Mouse (Mus musculus): ENCODE measurements at regions not wholly inside any gene's neighbourhood (a gene's known extent, or its start where the extent isn't known, plus 50 kb on each side); places are given as distances from the start of the nearest gene placed in this dataset.

DNA sequence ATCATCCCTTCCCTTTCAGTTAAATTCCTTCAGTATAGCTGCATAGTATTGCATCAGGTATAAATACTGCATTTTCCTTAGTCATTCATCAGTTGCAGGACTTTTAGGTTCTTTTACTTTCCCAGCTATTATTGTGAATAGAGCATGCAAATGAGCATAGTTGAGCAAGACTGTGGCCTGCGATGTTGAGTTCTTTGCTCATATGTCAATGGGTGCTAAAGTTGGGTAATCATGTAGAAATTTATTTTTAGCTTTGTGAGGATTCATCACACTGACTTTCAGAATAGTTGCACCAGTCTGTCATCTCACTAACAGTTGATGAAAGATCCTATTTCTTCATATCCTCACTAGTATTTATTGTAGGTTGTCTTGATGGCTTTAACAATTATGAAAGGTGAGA, 380.3 kb upstream of the Arrdc3 start:
- no peak for DNase-seq (ENCODE audit: extremely low spot score in 1 of 2, low spot score in 2 of 2)
- intact Hi-C loops (cut with DNase I), result no loop called here

DNA sequence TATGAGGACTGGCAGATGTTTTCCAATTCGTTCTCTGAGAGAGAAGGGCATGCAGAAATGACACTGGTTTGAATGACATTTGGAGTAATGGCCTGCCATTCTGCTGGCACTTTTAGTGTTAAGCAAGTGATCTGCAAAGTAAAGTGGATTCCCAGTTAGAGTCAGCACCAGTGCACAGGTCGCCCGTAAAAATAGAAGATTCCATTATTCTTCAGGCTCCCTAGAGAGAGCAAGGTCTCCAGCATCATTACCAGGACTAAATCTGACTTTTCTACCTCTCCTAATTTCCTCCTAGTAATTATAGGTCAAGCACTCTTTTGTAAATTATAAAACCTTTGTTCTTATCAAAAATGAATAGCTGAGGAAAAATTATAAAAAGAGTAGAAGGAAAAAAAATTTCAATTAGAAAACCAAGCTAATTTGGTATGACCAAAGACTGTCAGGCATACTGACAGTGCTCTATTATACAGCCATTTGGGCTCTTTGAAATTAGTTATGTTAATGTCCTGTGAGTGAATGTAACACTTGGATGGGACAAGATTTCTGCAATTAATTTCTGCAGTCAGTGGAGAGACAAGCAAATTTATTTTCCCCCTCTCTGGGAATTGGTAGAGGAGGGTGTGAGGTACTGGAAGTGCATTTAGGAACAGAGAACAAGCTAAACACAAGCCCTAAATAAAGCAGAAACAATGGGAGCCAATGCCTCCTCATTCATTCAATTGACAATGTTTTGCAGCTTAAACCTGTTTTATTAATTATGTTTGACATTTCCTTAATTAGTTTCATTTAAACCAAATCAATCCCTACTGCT, 368.8 kb upstream of the Arrdc3 start:
- no peak for DNase-seq (ENCODE audit: extremely low spot score in 1 of 2, low spot score in 2 of 2)
- intact Hi-C loops (cut with DNase I), result no loop called here

DNA sequence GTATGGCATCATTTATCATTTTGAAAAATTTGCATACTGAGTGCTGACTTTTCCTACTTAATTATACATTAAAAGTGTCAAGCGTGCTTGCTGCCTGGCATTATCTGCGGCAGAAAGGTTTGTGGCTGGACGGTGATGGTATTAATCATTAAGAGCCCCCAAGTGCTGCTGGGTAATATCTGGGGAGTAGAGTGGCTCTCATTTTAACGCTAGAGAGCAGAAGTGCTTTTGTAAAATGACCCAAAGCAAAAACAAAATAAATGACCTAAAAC, 368.3 kb upstream of the Arrdc3 start:
- intact Hi-C loops (cut with DNase I), result no loop called here

GRCm38 (mm10) chr13:80518836-80519235, 364.3 kb upstream of the Arrdc3 start:
- intact Hi-C loops (cut with DNase I), result no loop called here
- no peak for DNase-seq (ENCODE audit: extremely low spot score in 1 of 2, low spot score in 2 of 2)

More for the DNA sequence above, 368.3 kb upstream of the Arrdc3 start:
- DNase-seq (ENCODE audit: extremely low spot score in 1 of 2, low spot score in 2 of 2), result no peak

GRCm38 (mm10) chr13:80519792-80520191, 363.4 kb upstream of the Arrdc3 start:
- intact Hi-C loops (cut with DNase I), result no loop called here
- peak in 1 of 2 experiments; percentile 19 for DNase-seq (ENCODE audit: extremely low spot score in 1 of 2, low spot score in 2 of 2)

DNA sequence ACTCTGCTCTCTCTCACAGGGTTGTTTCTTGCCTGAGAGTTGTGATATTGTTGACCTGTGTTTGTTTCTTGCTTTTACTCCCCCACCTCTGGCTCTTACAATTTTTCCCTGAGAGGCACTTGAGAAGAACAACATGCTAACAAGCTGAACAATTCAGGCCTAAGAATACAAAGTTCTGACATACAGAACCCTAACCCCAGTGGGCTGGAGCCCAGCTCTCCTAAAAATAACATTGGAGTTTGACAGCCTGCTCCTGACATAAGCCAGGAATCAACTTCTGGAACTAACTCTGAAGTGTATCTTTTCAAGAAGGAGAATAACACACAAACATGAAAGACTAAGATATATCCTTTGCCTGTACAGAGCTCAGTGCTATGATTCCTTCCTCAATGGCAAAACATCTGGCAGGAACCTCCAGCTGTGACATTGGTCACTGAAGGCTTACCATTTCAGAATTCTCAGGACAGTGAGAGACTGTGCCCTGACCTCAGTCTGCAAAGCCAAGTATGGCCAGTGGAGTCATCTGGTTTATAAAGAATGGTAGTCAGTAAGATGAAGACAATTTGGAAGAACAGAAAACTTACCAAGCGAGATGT, 347.3 kb upstream of the Arrdc3 start:
- intact Hi-C loops (cut with DNase I), result no loop called here
- no peak for DNase-seq (ENCODE audit: extremely low spot score in 1 of 2, low spot score in 2 of 2)

DNA sequence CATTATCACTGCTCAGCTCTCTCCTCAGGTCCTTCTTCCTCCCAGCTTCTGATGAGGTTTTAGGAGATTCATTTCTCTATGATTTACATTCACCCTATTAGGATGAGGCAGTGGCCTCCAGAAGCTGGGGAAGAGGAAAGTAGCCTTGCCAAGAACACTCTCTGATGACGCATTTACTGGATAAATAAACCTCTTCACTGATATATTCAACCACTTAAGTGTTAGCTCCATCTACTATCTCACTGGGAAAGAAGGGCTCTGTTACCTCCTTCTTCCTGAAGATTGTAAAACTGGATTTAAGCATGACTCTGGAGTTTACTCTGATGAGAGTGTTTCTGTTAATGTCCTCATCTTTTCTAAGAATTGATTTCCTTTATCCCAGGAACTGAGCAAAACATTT, 338.2 kb upstream of the Arrdc3 start:
- intact Hi-C loops (cut with DNase I), result no loop called here

GRCm38 (mm10) chr13:80557156-80557555, 326.0 kb upstream of the Arrdc3 start:
- peak in 1 of 2 experiments; percentile 20 for DNase-seq (ENCODE audit: extremely low spot score in 1 of 2, low spot score in 2 of 2)

More for the DNA sequence above, 338.2 kb upstream of the Arrdc3 start:
- DNase-seq (ENCODE audit: extremely low spot score in 1 of 2, low spot score in 2 of 2), result no peak

More at GRCm38 (mm10) chr13:80557156-80557555, 326.0 kb upstream of the Arrdc3 start:
- intact Hi-C loops (cut with DNase I), result no loop called here
